Mouse (Mus musculus): Measurements from ENCODE around the gene Nudt14. TPM values are rescaled to one million over a fixed set of nuclear protein-coding genes. Genes with fewer than 3 reads are reported as not detected.

Nudt14 gene
- total RNA-seq, 2 experiments from 2014 or later = 8.2 to 9.2 TPM

- DNase-seq = peak; percentile 87 to 91
Observed at GRCm38 (mm10) chr12:112950040-112950760, 8.3 kb upstream of the Nudt14 start.

DNA sequence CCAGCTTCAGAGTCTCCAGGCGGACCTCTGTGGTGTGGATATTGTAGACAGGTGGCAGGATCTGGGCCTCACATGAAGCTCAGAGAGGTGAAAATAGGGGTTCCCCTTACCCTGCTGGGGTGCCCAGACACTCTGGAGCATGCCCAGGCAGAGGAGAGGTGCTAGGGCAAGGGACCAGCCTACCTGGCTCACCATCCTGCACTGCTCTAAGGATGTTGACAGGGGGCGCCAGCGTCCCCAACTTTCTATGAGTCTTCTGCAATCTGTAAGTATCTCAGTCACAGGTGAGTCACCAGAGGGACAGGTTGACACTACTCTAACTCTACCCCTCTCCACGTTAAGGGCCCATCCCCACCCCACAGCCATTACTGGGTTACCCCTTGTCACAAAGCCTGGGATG, 5.4 kb upstream of the Nudt14 start:
- DNase-seq = no peak

DNA sequence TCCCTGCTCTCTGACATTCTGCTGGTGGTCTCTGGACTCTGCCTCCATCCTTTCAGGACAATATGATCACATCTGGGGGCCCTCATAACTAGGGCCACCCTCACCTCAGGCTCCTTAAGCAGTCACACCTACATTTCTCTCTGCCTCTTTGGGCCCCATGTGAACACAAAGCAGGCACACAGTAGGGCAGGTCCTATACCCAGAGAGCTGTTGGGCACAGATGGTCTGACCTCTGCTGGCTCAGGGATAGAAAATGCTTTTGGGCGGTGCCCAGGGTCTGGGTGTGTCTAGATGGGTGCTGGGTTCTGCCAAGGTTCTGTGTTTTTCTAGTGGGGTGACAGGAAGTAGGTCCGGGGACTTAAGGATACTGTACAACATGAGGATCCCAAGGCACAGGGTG, 1.7 kb upstream of the Nudt14 start:
- DNase-seq = no peak

GRCm38 (mm10) chr12:112941156-112941775, 658 bp downstream of the Nudt14 start:
- peak in 1 of 2 experiments; percentile 44 for DNase-seq

GRCm38 (mm10) chr12:112940710-112941109, 1.2 kb downstream of the Nudt14 start:
- no peak for DNase-seq

- DNase-seq = no peak
Observed at GRCm38 (mm10) chr12:112940238-112940637, 1.7 kb downstream of the Nudt14 start.

DNA sequence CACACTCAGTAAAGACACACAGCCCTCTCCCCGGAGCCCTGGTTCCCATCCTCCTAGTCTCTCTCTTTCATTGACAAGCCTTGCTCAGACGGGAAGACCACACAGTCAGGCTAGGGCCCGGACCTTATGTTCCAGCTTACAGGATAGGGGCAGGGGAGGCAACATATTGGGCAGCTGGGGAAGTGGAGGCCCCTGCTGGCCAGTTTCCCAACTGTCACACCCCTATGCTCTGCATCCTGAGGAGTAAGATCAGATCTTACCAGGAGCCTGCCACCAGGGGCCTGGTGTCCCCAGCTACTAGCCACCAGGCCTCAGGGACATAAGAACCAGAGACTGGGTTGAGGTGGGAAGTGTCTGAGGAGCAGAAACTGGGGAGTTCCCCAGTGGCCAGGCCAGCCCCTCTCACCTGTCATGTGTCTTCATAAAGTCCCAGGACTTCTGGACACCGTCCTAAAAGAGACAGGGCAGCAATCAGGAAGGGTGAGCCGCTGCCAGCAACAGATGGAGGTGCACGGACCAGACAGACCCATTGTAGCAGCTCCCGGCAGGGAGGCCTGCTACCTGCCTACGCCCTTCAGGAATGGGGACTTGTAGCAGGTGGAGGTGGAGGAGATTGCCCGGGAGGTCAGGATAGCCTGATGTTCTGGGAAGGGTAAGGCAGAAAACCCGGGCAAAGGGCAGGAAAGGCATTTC, 2.9 kb downstream of the Nudt14 start:
- DNase-seq = no peak

- DNase-seq = no peak
Observed at GRCm38 (mm10) chr12:112938366-112938765, 3.6 kb downstream of the Nudt14 start.

DNA sequence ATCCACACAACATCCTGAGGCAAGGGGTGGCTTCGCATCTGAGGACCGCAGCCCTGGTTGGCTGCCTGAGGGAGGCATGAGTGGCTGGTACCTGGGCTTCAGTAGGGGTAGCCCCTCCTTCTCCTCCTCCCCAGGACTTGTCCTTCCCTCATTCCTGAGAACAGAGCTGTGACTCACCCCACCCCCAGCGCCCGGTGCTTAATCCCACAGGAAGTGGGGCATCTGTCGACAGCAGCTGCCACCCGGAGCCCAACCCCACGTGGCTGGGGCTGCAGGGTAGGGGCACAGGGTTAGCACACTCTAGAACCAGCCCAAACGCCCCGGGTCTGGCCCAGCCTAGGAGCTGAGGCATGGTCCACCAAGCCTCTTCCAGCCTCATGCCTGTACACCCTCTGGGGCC, 4.0 kb downstream of the Nudt14 start:
- no peak for DNase-seq

DNA sequence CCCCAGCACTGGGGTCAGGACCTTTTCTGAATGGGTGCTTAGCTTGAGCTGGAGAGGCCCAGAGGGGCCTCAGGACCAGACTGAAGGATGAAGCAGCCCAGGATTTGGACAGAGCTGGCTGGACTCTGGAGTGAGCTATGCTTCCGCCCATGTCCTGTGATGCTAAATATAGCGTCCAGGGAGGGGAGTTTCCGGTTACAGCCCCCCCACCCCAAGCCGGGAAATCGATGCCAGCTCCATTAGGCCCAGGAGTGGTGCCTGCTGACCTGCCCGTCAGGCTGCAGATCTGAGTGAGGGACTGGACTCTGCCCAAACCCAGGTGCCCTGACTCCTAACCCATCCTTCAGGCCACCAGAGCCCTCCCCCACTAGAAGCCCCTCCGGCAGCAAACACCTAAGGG, 9.3 kb downstream of the Nudt14 start:
- no peak for DNase-seq

DNA sequence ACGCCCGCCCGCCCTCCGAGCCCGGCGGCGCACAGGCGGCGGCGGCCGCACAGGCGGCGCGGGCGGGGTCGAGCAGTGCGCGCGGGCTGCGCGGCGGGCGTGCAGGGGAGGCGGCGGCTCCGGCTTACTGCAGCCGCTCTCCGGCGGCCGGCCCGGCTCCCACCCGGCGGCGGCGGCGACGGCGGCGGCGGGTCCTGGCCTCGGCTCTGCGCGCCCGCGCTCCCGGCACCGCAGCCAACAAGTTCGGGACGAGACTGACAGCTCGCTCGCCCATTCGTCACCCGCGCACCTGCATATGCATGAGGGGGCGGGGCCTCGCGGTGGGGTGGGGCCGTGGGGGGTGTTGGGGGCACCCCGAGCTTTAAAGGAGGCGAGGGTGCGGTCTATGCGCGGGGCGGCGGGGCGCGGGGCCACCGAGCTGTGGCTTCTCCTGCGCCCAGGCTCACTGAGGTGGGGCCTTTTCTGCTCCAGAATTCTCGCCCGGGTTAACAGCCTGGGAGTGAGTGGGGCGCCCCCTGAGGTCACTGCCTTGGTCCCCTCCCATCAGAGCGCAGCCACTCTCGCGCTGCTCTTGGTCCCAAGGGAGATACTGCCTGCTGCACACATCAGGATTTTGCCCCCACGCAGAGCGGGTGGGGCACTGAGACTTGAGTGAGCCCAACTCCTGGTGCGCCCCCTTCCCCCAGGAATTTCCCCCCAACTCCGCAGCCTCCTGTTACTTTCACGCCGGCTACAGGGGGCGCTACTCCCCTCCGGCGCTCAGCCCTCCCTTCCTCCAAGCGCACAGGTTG, 12.2 kb downstream of the Nudt14 start, which contains the start of gene Jag2:
TSS of gene Jag2 (minus strand) at position 215 of the 791 bp plus-strand sequence.
- DNase-seq = peak; percentile 66 to 82

DNA sequence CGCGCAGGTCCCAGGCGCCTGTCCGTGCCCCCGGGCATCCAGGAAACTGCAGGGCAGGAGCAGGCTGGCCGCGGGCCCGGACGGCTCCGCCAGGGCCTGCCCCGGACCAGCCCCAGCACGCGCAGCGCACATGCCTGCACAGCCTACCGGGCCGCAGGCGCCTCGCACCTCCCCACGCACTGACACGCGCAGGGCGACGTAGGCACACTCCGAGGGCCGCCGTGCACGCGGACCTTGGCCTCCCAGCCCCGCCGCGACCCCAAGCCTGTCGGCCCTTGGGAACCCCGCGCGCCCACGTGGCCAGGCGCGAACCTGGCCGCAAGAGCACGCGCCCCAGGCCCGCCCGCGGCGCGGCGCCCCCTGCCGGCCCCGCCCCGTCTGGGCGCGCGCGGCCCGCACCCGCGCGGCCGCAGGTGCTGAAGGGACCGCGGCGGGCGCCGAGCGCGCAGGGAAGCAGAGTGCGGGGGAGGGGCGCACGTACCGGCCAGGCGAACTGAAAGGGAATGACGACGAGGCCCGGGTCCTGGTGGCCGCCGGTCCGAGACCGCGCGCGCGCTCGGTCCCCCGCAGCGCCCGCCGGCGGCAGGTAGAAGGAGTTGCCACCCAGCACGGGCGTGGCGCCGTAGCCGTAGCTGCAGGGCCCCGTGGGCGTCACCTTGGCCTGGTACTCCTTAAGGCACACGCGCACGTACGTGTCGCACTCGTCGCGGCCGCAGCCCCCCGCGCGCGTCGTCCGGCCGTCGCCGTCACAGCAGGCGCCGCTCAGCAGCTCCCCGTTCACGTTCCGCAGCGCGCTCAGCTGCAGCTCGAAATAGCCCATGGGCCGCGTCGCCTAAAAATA, 13.3 kb downstream of the Nudt14 start:
- DNase-seq = no peak

GRCm38 (mm10) chr12:112927265-112927664, 14.7 kb downstream of the Nudt14 start:
- no peak for DNase-seq

DNA sequence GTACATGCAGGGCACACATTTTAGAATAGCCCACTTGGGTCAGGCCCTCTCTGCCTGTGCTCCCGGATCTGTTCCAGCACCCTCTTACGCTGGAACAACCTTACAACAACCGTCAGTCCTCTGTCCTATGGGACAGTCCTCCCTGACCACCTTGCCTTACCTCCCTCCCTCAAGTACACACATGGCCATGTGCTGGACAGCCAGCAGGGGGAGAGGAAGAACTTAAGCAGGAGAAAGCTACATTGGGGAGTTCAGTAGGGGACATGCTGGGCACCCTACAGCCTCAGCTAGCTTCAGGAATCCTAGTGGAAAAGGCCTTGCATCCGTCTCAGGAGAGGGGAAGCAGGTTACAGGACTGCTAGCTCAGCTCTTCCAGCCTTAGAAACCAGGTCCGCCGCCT, 16.0 kb downstream of the Nudt14 start:
- DNase-seq = no peak

- no peak for DNase-seq
Observed at GRCm38 (mm10) chr12:112922541-112922940, 19.4 kb downstream of the Nudt14 start.

DNA sequence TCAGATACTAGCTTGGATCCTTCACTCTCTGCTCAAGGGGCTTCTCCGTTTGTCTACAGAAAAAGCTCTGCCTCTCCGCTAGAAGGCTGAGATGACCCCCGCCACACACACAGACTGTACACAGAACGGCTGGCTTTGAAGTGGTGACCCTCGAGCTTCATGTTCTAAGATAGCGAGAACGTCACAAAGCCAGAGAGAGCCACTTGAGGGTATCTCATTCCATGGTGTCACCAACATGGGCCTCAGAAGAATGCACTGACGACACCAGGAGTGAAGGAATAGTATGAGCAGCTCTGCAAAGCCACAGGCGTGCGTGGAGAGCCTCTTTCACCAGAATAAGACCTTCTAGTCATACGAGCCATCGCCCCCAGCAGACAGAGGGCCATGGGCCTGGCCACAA, 20.4 kb downstream of the Nudt14 start:
- no peak for DNase-seq

DNA sequence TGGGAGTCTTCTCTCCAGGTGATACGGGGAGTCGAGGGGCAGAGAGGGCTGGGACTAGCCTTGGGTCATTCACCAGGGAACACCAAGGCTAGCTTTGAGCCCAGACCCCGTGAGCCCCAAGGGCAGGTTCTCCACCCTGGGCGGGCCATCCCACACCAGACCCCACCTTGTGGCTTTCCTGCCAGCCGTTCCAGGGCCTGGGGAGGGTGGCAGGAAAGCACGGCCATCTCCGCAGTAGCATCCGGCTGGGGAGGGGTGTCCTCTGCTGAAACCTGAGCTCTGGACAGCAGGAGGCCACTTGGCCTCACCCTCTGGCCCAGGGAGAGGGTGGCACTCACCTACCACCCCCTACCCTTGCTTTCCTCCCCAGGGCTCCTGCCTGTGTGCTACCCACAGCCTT, 24.0 kb downstream of the Nudt14 start:
- DNase-seq = peak in 1 of 2 experiments; percentile 77

- DNase-seq = peak; percentile 45 to 76
Observed at GRCm38 (mm10) chr12:112917486-112917885, 24.4 kb downstream of the Nudt14 start.

DNA sequence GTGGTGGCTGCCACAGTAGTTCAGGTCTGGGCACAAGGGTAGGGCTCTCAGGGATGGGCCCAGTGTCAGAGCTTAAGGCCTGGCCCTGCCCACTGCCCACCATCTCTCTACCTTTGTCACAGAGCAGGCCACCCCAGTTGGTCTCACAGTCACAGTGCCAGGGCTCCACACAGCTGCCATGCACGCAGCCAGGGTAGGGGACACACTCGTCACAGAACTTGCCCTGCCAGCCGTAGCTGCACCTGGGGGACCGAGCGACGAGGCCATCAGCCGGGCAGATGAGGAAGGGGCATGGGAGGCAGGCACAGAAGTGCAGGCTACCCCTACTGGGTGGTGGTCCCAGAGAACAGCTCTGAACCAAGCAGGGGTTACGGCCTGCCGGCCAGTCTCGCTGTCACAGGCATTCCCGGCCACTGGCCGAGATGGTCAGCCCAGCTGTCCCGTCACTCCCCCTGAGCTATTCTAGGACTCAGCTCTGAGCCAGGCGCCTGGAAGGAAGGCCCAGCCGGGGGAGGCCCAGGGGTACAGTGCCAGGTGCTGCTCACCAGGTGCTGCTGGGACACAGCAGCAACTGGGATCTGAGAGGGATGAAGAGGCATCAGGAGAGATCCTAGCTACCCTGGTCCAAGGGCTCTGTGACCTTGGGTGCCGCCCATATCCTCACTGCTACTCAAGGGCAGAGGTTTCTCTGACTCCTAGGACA, 25.1 kb downstream of the Nudt14 start:
- peak; percentile 63 to 81 for DNase-seq

DNA sequence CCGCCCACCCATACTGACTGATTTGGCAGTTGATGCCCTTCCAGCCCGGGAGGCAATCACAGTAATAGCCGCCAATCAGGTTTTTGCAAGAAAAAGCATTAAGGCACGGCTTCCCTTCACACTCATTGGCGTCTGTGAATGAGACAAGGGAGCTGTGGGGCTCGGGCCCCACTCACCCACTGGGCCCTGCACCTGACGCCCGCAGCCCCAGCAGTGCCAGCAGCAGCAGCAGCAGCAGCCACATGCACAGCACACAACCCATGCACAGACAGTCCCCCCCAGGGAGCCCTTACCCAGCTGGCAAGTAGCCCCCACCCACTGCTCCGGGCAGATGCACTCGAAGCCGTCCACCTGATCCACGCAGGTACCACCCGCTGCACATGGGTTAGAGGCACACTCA, 26.3 kb downstream of the Nudt14 start:
- DNase-seq = no peak

- peak in 1 of 2 experiments; percentile 75 for DNase-seq
Observed at GRCm38 (mm10) chr12:112914527-112914926, 27.4 kb downstream of the Nudt14 start.

Measured in heart, adult 18-20 months (tissue).